Mouse (Mus musculus): ENCODE data around the gene Inpp4b. TPM values are rescaled to one million over a fixed set of nuclear protein-coding genes. Genes with fewer than 3 reads are reported as not detected.

The Inpp4b gene
- polyA plus RNA-seq, 2 experiments: 3.4 to 14.0 TPM

DNA sequence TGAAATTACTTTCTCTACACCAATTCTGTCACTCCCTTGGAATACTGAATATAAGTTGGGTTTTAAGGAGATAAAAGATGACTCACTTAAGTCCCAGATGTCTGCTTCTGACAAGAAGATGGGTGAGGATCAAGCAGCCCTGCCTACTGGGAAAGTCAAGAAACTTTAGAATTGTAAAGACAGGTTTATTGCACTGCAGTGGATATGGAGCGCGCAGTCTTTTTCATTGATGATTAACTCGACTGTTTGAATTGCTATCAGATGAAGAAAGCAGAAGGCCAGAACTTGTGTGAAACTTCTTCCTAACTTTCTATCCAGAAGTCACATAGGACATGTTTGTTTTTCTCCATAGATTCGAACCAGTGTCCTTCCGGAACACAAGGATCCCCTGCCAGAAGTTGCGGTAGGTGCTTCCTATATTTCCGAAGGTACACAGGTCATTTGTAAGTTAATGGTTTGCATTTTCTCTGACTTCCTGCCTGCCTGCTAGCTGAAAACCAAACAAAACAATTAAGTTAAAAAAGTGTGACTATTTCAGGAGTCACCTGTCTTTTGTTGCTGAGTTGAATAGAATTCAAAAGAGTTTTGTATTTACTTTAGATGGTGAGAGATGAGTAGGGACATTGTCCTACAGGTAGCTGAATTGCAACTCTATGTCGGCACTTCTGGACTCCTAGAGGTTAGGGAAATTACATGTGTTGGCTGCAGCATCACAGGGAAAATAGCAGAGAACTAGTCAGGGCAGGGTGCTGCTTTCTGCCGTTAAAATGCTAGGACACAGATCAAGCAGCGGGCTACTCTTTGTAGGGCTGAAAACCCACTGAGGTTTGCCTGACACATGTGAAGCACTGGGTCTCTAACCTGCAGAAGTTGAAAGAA, 502.0 kb downstream of the Inpp4b start:
- H3K27me3 ChIP-seq (ENCODE audit: control insufficient read depth, insufficient read depth, low read length): no peaks in the 10 kb centered on the region
- H3K36me3 ChIP-seq (ENCODE audit: control insufficient read depth, insufficient read depth, low read length): no peaks in the 10 kb centered on the region
- WGBS: 85% methylated on average over 10 of the region's 10 CpGs
- H3K4me3 ChIP-seq (replicated peaks; ENCODE audit: low read length): no peak overlapping the region
- no peak overlapping the region for H3K4me2 ChIP-seq (replicated peaks; ENCODE audit: low read depth, low read length, severe bottlenecking)
- no peak overlapping the region for H3K9ac ChIP-seq (ENCODE audit: low read depth, low read length, severe bottlenecking)
- H3K27ac ChIP-seq (replicated peaks; ENCODE audit: low read depth, low read length): no peak overlapping the region
- no peaks in the 10 kb centered on the region for H3K9me3 ChIP-seq (ENCODE audit: control insufficient read depth, low read length)
- no peaks in the 10 kb centered on the region for H3K4me1 ChIP-seq (ENCODE audit: control insufficient read depth, insufficient read depth, low read length)
- TF ChIP-seq POLR2A (IDR thresholded peaks at IDR 0.05; ENCODE audit: borderline replicate concordance, extremely low read depth, insufficient read depth, insufficient read length): no peak
- DNase-seq (ENCODE audit: low spot score): no peak
- no peak for ATAC-seq (ENCODE audit: low FRiP score, low read depth)

DNA sequence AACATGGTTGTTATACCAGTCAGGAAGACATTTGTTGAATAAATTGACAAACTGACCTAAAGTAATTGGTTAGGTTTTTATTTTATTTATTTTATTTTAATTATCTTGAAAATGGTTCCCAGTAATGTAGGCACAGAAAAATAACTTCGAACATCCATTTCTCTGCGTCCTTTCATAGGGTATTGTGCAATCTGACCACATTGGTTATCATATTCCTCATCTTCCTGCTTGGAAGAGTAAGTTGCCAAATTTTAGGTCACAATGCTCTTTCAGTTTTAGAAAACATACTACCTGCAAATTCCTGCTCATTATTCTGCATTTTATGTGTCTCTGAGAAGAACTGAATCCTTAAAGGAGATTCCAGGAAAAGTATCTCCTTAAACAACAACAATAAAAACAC, 505.6 kb downstream of the Inpp4b start:
- Histone ChIP-seq H3K4me2 (replicated peaks; ENCODE audit: low read depth, low read length, severe bottlenecking) (no peak overlapping the region), H3K27ac (replicated peaks; ENCODE audit: low read depth, low read length) (no peak overlapping the region), H3K36me3 (ENCODE audit: control insufficient read depth, insufficient read depth, low read length) (no peaks in the 10 kb centered on the region), H3K9ac (ENCODE audit: low read depth, low read length, severe bottlenecking) (no peak overlapping the region), H3K9me3 (ENCODE audit: control insufficient read depth, low read length) (no peaks in the 10 kb centered on the region), H3K4me3 (replicated peaks; ENCODE audit: low read length) (no peak overlapping the region), H3K27me3 (ENCODE audit: control insufficient read depth, insufficient read depth, low read length) (no peaks in the 10 kb centered on the region), H3K4me1 (ENCODE audit: control insufficient read depth, insufficient read depth, low read length) (no peaks in the 10 kb centered on the region)
- DNase-seq (ENCODE audit: low spot score) (no peak), ATAC-seq (ENCODE audit: low FRiP score, low read depth) (no peak)
- no peak for TF ChIP-seq POLR2A (IDR thresholded peaks at IDR 0.05; ENCODE audit: borderline replicate concordance, extremely low read depth, insufficient read depth, insufficient read length)
- WGBS: 95% methylated on average over 2 of the region's 2 CpGs

DNA sequence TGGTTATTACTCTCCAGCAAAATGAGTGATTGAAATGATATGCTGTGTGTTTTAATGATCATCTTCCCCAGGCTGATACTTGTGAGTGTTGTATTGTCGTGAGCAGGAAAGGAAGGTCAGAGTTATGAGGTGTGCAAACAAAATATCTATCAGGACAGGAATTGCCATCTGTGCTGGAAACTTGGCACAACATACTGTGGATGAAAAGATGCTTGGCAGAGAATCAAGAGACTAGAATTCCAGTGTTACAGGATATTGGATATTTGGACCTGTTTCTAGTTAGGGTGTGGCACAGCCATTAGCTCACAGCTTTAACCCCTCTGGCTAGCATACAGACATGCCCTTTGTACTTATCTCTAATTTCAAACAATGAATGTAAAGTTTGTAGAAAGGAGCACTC, 507.6 kb downstream of the Inpp4b start:
- Histone ChIP-seq H3K4me3 (replicated peaks; ENCODE audit: low read length) (no peak overlapping the region), H3K4me2 (replicated peaks; ENCODE audit: low read depth, low read length, severe bottlenecking) (no peak overlapping the region), H3K36me3 (ENCODE audit: control insufficient read depth, insufficient read depth, low read length) (no peaks in the 10 kb centered on the region), H3K27me3 (ENCODE audit: control insufficient read depth, insufficient read depth, low read length) (no peaks in the 10 kb centered on the region), H3K4me1 (ENCODE audit: control insufficient read depth, insufficient read depth, low read length) (no peaks in the 10 kb centered on the region), H3K9ac (ENCODE audit: low read depth, low read length, severe bottlenecking) (no peak overlapping the region), H3K27ac (replicated peaks; ENCODE audit: low read depth, low read length) (no peak overlapping the region), H3K9me3 (ENCODE audit: control insufficient read depth, low read length) (no peaks in the 10 kb centered on the region)
- DNase-seq (ENCODE audit: low spot score) (peak; percentile 23), ATAC-seq (ENCODE audit: low FRiP score, low read depth) (no peak)
- WGBS: 51% methylated on average over 1 of the region's 1 CpGs
- TF ChIP-seq POLR2A (IDR thresholded peaks at IDR 0.05; ENCODE audit: borderline replicate concordance, extremely low read depth, insufficient read depth, insufficient read length): no peak

DNA sequence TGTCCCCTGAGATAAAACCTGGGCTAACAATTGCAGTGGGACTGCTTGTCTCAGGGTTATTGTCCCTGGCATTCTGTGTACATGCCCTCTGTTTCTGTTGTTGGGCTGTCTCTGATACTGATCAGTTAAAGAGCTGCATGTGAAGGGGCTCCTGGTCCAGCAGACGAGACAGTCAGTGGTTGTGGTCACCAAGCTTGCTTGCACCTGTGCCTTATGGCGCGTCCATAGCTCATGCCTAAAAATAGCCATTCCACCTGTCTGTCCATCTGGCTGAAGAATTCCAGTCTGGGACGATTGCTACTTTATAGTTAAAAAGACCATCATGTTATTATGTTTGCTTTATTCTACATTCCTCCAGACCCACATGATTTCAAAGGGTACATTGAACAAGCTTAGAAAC, 510.8 kb downstream of the Inpp4b start:
- ATAC-seq (ENCODE audit: low FRiP score, low read depth) (peak; percentile 63; the same call in 1 of the 2 replicates), DNase-seq (ENCODE audit: low spot score) (peak; percentile 10)
- Histone ChIP-seq H3K4me2 (replicated peaks; ENCODE audit: low read depth, low read length, severe bottlenecking) (no peak overlapping the region), H3K36me3 (ENCODE audit: control insufficient read depth, insufficient read depth, low read length) (no peaks in the 10 kb centered on the region), H3K4me1 (ENCODE audit: control insufficient read depth, insufficient read depth, low read length) (peaks cover 3% of the 10 kb centered on the region; the same call in 1 of the 2 replicates), H3K27ac (replicated peaks; ENCODE audit: low read depth, low read length) (no peak overlapping the region), H3K9ac (ENCODE audit: low read depth, low read length, severe bottlenecking) (no peak overlapping the region), H3K4me3 (replicated peaks; ENCODE audit: low read length) (no peak overlapping the region), H3K27me3 (ENCODE audit: control insufficient read depth, insufficient read depth, low read length) (no peaks in the 10 kb centered on the region), H3K9me3 (ENCODE audit: control insufficient read depth, low read length) (no peaks in the 10 kb centered on the region)
- WGBS: 62% methylated on average over 4 of the region's 4 CpGs
- no peak for TF ChIP-seq POLR2A (IDR thresholded peaks at IDR 0.05; ENCODE audit: borderline replicate concordance, extremely low read depth, insufficient read depth, insufficient read length)

DNA sequence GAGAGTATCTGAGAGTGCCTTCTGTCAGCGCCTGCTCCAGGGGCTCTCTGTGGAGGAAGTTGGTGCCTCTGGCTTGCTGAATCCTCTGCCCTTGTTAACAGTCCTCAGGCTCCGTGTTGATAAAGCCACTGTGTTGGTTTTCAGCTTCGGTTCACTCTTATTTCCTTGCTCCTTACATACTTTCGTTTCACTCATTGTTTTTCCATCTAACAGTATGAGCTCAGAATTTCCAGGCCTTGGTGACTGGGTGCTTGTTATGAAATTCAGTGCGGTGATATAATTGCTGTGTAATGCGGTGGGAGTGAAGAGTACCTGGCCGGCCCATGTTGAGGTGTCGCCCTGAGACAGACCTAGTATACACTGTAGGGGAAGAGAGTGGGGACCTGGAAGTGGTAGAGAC, 512.2 kb downstream of the Inpp4b start:
- Histone ChIP-seq H3K4me3 (replicated peaks; ENCODE audit: low read length) (no peak overlapping the region), H3K27me3 (ENCODE audit: control insufficient read depth, insufficient read depth, low read length) (no peaks in the 10 kb centered on the region), H3K36me3 (ENCODE audit: control insufficient read depth, insufficient read depth, low read length) (no peaks in the 10 kb centered on the region), H3K9me3 (ENCODE audit: control insufficient read depth, low read length) (no peaks in the 10 kb centered on the region), H3K27ac (replicated peaks; ENCODE audit: low read depth, low read length) (no peak overlapping the region), H3K4me1 (ENCODE audit: control insufficient read depth, insufficient read depth, low read length) (peaks cover 3% of the 10 kb centered on the region; the same call in 1 of the 2 replicates), H3K9ac (ENCODE audit: low read depth, low read length, severe bottlenecking) (no peak overlapping the region), H3K4me2 (replicated peaks; ENCODE audit: low read depth, low read length, severe bottlenecking) (no peak overlapping the region)
- DNase-seq (ENCODE audit: low spot score): no peak
- no peak for ATAC-seq (ENCODE audit: low FRiP score, low read depth)
- no peak for TF ChIP-seq POLR2A (IDR thresholded peaks at IDR 0.05; ENCODE audit: borderline replicate concordance, extremely low read depth, insufficient read depth, insufficient read length)
- WGBS: 69% methylated on average over 8 of the region's 8 CpGs
